Mouse (Mus musculus): ENCODE data around the gene Cep170b.

Cep170b gene

GRCm38 (mm10) chr12:112702374-112703320, 17.6 kb upstream of the Cep170b start:
- no peak for DNase-seq (ENCODE audit: extremely low read depth, low read depth)

- DNase-seq (ENCODE audit: extremely low read depth, low read depth): peak; percentile 81
Observed at GRCm38 (mm10) chr12:112706704-112707572, 13.3 kb upstream of the Cep170b start.

GRCm38 (mm10) chr12:112707573-112707869, 12.7 kb upstream of the Cep170b start:
- no peak for DNase-seq (ENCODE audit: extremely low read depth, low read depth)

DNA sequence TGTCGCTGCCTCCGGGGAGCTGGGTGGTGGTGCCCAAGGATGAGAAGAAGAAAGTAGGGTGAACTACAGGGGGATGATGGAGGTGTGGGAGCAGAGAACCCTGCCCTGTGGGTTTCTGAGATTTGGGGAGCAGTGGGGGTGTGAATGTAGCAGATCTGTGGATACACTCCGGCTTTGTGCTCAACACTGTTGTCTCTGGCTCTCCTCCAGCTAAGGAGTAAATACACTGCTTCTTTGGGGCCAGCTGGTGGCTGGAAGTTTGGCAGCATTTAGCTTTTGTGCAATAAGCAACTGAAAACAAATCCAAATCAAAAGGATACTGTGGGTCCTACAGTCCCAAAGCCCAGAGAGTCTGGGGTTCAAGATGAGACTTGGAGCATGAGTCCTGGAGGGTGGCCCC, 6.3 kb upstream of the Cep170b start:
- no peak for DNase-seq (ENCODE audit: extremely low read depth, low read depth)

DNA sequence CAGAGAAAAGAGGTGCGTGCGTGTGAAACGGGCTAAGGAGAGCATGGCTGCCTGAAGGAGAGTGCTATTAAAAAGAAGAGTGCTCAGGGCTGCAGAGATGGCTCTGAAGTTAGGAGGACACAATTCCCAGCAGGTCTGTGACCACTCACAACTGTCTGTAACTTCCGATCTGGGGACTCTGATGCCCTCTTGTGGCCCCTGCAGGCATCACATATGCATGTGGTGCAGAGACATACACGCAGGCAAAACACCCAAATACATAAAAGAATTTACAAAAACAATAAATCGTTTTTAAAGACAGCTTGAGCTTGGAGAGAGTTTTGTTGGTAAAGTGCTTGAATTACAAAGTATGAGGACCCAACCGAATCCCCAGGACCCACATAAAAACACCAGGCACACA, 3.1 kb upstream of the Cep170b start:
- peak; percentile 82 for DNase-seq (ENCODE audit: extremely low read depth, low read depth)

DNA sequence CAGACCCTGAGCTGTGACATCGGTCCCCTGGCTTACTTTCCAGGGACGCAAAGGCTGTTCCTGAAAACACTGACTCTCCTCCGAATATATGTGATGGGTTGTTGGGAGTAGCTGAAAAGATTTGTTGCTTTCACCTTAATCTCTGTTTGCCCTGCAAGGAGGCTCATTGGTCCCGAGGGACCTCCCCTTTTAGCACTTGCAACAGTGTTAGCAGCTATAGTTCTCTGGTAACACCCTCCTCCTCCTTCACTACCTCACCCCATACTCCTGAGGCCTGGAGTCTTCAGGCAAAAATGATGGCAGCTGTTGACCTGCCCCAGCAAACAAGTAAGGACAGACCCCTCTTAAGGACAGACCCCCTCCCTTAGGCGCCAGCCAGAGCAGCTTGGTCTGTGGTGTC, 1.3 kb upstream of the Cep170b start:
- no peak for DNase-seq (ENCODE audit: extremely low read depth, low read depth)

DNA sequence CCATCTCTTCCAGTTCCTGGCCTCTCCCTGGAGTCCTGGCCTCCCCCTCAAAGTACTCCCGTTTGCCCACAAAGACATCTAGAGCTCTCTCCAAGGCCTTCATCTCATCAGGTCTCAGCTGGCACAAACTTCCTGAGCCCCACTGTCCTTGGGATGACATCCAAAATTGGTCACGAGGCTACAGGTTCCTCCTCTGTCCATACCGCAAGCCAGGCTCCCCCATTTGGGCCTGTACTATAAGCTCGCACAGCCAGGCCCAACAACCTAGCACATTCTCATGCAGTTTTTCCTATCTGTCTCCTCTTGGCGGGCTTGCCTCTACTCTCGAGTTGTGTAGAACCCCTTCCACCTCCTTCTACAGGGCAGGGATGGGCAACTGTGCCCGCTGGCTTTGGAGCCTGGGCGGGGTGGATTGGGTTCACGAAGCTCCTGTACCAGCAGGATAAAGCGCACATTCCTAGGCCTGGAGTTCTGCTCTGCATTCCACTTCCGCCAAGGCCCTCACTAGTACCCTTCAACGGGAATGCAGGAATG, 702 bp downstream of the Cep170b start:
- DNase-seq (ENCODE audit: extremely low read depth, low read depth): no peak

DNA sequence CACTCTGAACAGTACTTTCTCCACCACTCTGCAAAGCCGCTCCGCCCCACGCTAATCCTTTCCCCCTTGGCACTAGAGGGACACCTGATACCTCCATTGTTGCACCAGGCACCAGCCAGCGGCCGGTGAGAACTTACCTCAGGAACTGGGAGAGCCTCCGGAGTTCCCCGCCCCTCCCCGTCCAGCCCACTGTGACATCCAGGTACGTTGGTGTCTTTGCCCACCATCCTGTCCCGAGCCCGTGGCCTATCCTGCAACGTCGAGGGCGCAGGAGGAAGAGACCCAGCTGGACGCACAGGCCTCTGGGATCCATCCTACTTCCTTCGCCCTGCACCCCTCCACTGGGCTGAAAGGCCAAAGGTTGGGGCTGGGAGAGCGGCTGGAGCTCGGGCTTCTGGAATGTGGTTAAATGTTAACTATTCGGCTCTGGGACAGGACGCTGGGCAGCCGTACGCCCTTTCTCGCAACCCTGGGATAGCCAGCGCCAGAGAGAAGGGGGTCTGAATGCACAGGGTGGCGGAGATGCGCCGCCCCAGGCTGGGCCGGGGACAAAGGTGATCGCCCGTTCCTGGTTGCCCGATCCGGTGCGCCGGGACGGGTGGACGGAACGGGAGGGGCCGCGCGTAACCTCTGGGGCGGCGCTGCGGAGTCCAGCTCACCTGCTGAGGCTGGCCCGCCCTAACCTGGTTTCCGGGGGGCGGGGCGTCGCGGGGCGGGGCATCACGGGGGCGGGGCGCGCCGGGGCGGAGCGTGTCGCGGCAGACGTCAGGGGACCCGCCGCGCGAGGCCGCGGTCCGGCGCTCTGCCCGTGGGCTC, 1.4 kb downstream of the Cep170b start:
- DNase-seq (ENCODE audit: extremely low read depth, low read depth): no peak

GRCm38 (mm10) chr12:112722240-112723027, 2.2 kb downstream of the Cep170b start:
- DNase-seq (ENCODE audit: extremely low read depth, low read depth): no peak

GRCm38 (mm10) chr12:112723028-112723330, 2.7 kb downstream of the Cep170b start:
- no peak for DNase-seq (ENCODE audit: extremely low read depth, low read depth)

DNA sequence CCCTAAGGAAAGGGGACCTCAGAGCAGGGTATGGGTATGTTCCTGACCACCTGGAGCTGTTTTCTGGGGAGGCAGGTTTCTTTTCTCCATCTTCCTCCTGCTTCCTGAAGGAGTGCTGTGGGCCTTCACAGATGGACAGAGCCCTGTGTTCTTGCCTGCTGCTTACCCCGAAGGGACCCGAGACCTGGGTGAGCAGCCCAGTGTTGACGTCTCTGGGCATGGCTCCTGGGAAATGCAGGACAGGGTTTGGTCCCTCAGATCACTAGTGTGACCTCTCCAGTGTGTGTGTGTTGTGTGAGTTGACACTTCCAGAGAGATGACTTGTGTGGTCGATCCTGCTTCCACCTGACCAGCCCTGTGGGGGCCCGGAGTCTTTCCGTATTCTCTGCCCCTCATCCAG, 3.2 kb downstream of the Cep170b start:
- no peak for DNase-seq (ENCODE audit: extremely low read depth, low read depth)

GRCm38 (mm10) chr12:112724077-112724805, 4.0 kb downstream of the Cep170b start:
- peak; percentile 94 for DNase-seq (ENCODE audit: extremely low read depth, low read depth)

DNA sequence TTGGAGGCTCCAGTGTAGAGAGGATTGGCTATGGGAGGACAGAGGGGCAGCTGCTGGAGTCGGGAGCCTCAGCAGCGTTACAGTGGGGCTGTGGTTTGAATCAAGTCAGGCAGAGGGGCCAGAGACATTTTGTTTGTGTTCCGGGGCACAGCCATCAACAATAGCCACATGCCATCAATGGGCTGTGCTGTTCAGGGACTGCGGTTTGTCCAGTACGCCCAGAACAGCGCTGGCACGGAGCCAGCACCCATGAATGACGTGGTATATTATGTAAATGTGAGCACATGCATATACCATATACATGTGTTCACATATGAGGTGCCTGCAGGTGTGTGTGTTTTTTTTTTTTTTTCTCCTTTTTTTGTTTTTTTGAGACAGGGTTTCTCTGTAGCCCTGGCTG, 7.5 kb downstream of the Cep170b start:
- no peak for DNase-seq (ENCODE audit: extremely low read depth, low read depth)

DNA sequence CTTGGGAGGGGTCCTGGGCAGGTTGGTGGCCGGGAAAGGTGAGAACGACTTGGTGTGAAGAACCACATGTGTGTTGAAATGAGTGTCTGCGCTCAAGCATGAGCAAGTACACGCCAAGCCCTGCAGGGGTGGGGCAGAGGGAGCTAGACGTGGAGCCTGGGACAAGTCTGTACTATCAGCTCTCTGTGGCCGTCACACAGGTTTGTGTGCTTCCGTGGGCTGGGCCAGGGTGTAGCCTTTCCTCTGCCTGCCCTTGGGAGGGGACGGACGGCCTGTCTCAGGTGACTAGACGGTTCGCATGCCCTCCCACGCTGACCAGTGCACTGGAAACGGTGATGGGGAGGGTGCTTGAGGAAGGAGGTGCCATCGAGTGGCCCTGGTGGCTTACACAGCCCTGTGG, 10.6 kb downstream of the Cep170b start:
- no peak for DNase-seq (ENCODE audit: extremely low read depth, low read depth)

GRCm38 (mm10) chr12:112732591-112732990, 12.3 kb downstream of the Cep170b start:
- DNase-seq (ENCODE audit: extremely low read depth, low read depth): no peak

DNA sequence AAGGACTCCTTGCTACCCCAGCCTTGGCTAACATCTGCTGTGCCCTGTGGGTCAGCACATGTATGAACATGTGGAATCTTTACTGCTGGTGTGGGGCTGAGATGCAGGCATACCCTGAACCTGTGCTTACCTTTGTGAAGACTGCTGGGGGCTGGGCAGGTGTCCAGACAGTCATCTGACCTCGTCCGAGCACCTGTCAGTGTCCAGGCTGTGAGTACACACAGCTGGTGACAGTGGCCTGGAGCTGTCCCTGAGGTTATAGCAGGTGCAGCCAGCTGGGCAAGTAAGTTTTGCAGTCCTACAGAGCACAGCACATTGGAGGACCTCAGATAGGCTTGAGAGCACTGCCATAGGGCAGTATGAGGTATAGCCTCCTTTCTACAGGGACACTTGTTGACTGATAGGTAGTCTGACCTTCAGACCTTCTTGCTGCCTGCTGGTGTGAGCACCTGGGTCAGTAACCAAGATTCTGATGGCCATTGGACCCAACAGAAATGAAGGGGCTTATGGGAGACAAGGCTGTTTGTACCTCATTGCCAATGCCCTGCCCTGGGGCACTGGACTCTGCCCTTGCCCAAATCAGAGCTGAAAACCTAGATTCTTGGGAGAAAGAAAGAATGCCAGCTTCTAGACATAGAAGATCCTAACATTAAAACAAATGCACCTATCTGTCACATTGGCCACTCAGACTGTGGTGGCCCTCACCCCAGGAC, 14.0 kb downstream of the Cep170b start:
- DNase-seq (ENCODE audit: extremely low read depth, low read depth): no peak

DNA sequence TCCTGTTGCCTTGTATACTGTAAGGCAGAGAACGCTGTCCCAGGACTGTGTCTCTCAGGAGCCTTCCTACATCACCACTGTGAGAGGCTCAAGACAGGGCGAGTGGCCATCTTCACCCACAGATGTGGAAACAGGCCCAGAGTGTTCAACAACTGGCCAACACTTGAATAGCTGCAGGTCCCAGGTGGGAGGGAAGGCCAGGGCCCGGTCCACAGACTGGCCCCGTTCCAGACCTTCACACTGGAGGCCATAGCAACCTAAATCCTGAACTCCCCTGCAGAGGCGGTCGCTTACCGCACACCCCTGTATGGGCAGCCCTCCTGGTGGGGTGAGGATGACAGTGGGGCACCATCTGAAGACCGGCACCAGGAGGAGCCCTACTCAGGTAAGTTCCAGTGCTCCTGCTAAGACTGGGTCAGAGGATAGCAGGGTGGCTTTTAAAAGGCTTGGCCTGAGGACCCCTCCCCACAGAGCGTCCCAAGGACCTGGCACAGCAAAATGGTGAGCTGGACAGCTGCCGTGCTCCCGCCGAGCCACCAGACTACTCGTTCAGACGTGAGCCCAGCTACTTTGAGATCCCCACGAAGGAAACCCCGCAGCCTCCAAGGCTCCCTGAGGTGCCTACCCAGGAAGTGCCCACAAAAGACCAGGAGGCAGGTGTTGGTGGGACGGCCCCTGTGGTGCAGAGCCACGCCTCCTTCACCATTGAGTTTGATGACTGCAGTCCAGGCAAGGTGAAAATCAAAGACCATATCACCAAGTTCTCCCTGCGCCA, 14.8 kb downstream of the Cep170b start:
- no peak for DNase-seq (ENCODE audit: extremely low read depth, low read depth)

DNA sequence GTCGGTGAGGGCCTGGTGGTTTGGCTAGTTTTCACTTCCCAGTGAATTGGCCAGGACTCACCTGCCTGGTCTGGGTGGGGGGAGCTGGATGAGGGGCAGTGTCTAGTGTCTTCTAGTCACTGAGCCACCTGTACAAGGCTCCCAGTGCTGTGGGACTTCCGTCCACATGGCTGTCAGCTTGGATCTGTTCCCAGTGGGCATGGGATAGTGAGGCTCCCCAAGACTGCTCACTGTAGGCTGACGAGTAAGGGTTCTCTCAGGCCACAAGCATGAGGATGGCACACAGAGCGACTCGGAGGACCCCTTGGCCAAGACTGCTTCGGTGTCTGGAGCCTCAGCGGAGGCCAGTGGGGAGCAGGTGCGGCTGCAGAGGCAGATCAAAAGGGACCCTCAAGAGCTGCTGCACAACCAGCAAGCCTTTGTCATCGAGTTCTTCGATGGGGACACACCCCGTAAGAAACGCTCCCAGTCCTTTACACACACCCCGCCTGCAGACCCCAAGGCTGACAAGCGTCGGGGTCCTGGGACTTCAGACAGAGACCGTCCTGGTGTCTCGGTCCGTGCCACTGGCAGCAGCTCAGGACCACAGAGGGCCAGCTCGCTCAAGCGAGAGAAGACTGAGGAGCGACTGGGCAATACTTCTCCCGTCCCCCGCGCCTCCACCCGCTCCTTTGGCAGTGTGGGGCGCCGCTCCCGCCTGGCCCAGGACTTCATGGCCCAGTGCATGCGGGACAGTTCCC, 15.8 kb downstream of the Cep170b start:
- DNase-seq (ENCODE audit: extremely low read depth, low read depth): no peak

All from MEL-GATA-1-ER (cell line).